ENCODE assay signal across 10 mouse cellular contexts in genomic region chr19:57580962-57581361, GRCm38 (mm10). TPM values are rescaled to one million over a fixed set of nuclear protein-coding genes. Genes with fewer than 3 reads are reported as not detected.
DNase-seq lines count a peak whose midpoint lies in the region; ATAC-seq lines count a peak whose summit lies in the region.
"Had no signal": no experiment of that assay in that cellular context is flagged by ENCODE, and none has a peak within 500 bp of the region (broad histone marks: within the 10 kb centered on the region; RNA-seq: fewer than 3 reads in every experiment).

No protein-coding gene starts in this region.

- DNase-seq in frontal cortex, postnatal 36 days (ENCODE audit: low spot score in 2 of 2): peak; percentile 49 to 50
- DNase-seq in frontal cortex, postnatal 25 days (ENCODE audit: low spot score in 2 of 2): no peak
- DNase-seq in urinary bladder, postnatal 14 days (ENCODE audit: low spot score): peak; percentile 25
- no peak for DNase-seq in urinary bladder, postnatal 25 days (ENCODE audit: low spot score)
- DNase-seq in left cerebral cortex, postnatal 10 days (ENCODE audit: extremely low spot score in 1 of 2, low spot score in 2 of 2): peak; percentile 38
- no peak for DNase-seq in thymus, adult 18-20 months
- no peak for DNase-seq in lung, postnatal 25 days (ENCODE audit: low spot score)
- DNase-seq: lung, postnatal 14 days; midbrain, embryonic 14.5 days had no signal

- intact Hi-C loops in left cerebral cortex, postnatal 10 days (cut with DNase I): no loop called here

- ATAC-seq in monocyte, adult 5-6 weeks (replicated peaks; ENCODE audit: insufficient number of reproducible peaks, low FRiP score, low TSS enrichment, poor library complexity, severe bottlenecking): no peak

RNA-seq across cellular contexts. Expression of gene Atrnl1, which starts 29.9 kb away (rescaled TPM):
- 100 to 1,000 TPM; 110 to 113 TPM for total RNA-seq in left cerebral cortex, postnatal 10 days (2021)
- total RNA-seq in monocyte, adult 5-6 weeks (2017): 1.0 to 3.8 TPM (median 1.6 TPM) in 3 replicates

Comparison
In these comparisons a context has a peak if more than half of its experiments do, and no peak if none do; other contexts are left out.
1. DNase-seq: peak in frontal cortex, postnatal 36 days (2 of 2), urinary bladder, postnatal 14 days (single experiment) and left cerebral cortex, postnatal 10 days (2 of 2); none in frontal cortex, postnatal 25 days (0 of 2), urinary bladder, postnatal 25 days (single experiment), thymus, adult 18-20 months (0 of 2) and lung, postnatal 25 days (single experiment).
2. RNA of gene Atrnl1, which starts 29.9 kb away (total RNA-seq): 110 to 113 TPM in left cerebral cortex, postnatal 10 days; 1.0 to 3.8 TPM in monocyte, adult 5-6 weeks; every median in the first group is over 10 times any median in the second.